Mouse (Mus musculus) megakaryocyte progenitor cell, adult 5-6 weeks (primary cell): ENCODE results near the gene Vps18. TPM values are rescaled to one million over a fixed set of nuclear protein-coding genes. Genes with fewer than 3 reads are reported as not detected.

Source experiments
- ATAC-seq: replicated peaks from 2 replicates; pipeline ENCODE4 v1.8.0; 2016; ENCODE audit warnings: mild to moderate bottlenecking, moderate TSS enrichment, inconsistent platforms; ENCODE audit not compliant: poor library complexity
- total RNA-seq, 2 experiments: library from RNA; stranded (forward) in 1 of 2; stranded (reverse) in 1 of 2; fragments of 157-497, 149-512 nt in 1 of 2; fragments of 200-1000 nt in 1 of 2; gene quantifications; 2 replicates each; pipeline versions ENCODE4 v1.2.3 to v1.2.4; 2015 to 2017

Gene Vps18
- total RNA-seq, 2 experiments from 2014 or later = 7.2 to 20.0 TPM

- ATAC-seq = peak; percentile 63
Measured at GRCm38 (mm10) chr2:119320571-119320970, 32.0 kb downstream of the Vps18 start.

- no peak for ATAC-seq
Measured at GRCm38 (mm10) chr2:119321771-119322586, 33.4 kb downstream of the Vps18 start.

- ATAC-seq = peak; percentile 37
Measured at GRCm38 (mm10) chr2:119322587-119323300, 34.2 kb downstream of the Vps18 start.

- peak; percentile 25; the same call in 1 of the 2 replicates for ATAC-seq
Measured at GRCm38 (mm10) chr2:119323866-119324575, 35.5 kb downstream of the Vps18 start.

GRCm38 (mm10) chr2:119324576-119325318 is 36.2 kb downstream of the Vps18 start:
- ATAC-seq = no peak

GRCm38 (mm10) chr2:119325568-119326143 is 37.1 kb downstream of the Vps18 start, which contains the start of gene Dll4:
Dll4 (plus strand) TSS chr2:119325784.
- peak; percentile 26 for ATAC-seq

- ATAC-seq = no peak
Measured at GRCm38 (mm10) chr2:119326161-119327101, 37.9 kb downstream of the Vps18 start.

- ATAC-seq = no peak
Measured at GRCm38 (mm10) chr2:119327102-119327480, 38.6 kb downstream of the Vps18 start.

GRCm38 (mm10) chr2:119327942-119328526 is 39.5 kb downstream of the Vps18 start:
- no peak for ATAC-seq

GRCm38 (mm10) chr2:119328546-119328945 is 40.0 kb downstream of the Vps18 start:
- ATAC-seq = no peak

- no peak for ATAC-seq
Measured at GRCm38 (mm10) chr2:119329123-119329817, 40.7 kb downstream of the Vps18 start.

GRCm38 (mm10) chr2:119330795-119331194 is 42.3 kb downstream of the Vps18 start:
- ATAC-seq = no peak

GRCm38 (mm10) chr2:119332177-119332661 is 43.7 kb downstream of the Vps18 start:
- ATAC-seq = no peak

GRCm38 (mm10) chr2:119334135-119334534 is 45.6 kb downstream of the Vps18 start:
- ATAC-seq = no peak

- no peak for ATAC-seq
Measured at GRCm38 (mm10) chr2:119334964-119335525, 46.5 kb downstream of the Vps18 start.

GRCm38 (mm10) chr2:119335535-119335934 is 47.0 kb downstream of the Vps18 start:
- ATAC-seq = no peak

- no peak for ATAC-seq
Measured at GRCm38 (mm10) chr2:119336002-119336401, 47.5 kb downstream of the Vps18 start.

GRCm38 (mm10) chr2:119336470-119336869 is 47.9 kb downstream of the Vps18 start:
- ATAC-seq = 0 out of 2 replicates have a peak, but pooled peaks have one; percentile 17
